Mouse (Mus musculus) heart, postnatal 4 days (tissue): ENCODE results near the gene BC034090. TPM values are rescaled to one million over a fixed set of nuclear protein-coding genes. Genes with fewer than 3 reads are reported as not detected.
"Not testable (repeated sequence)": the region's sequence is repeated elsewhere in the genome, so short reads cannot be mapped to it uniquely, and the experiment has no call there.

ENCODE experiments used
- DNase-seq: peaks from one replicate; pipeline ENCODE4 v3.0.0; 2021
- total RNA-seq, 2 experiments: library from RNA; stranded (reverse); gene quantifications; 2 replicates each; pipeline ENCODE4 v1.2.3; 2021

BC034090 gene
- total RNA-seq: 10 to 100 TPM; 55.0 to 60.7 TPM

DNA sequence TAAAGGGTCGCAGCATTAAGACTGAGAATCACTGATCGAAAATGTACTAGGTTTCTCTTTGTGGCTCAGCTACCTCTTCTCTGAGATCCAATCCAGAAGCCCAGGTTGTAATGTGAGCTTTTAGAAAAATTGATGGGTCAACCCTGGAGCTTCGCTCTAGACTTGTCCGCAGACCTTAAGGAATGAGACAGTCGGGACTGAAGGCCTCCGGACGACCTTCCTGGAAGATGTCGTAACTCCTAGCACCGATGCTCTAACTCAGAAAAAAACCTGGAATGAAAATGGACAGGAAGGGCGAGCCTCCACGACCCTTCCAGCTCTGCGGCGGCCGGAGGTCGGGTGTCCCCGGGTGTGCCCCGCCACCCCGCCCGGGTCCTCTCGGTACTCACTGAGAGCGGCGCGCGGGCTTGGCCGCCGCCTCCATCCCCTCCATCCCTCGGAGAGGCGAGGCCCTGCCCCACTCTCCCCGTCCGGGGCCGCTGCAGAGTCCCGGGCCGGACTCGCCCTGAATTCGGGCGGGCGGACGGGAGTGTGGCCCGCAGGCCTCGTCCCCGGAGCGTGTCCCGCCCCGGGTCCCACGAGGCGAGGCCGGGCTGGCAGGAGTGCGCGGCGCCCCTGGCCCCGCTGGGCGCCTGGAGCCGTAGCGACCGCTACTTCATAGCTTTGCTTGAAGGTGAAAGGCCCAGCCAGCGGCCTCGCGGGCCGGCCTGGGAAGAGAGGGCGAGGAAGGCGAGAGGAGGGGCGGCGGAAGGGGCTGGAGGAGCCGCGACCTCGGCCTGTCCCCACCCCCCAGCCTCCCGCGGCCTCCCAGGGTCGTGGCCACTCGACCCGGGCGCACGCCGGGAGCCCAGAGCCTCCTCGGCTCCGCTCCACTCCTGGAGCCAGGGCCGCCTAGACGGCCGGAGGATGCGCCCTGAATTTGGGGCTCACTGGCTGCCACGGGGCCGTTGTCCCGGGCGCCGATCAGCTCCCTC, at the start of gene BC034090:
Gene BC034090 (minus strand): TSS at position 648 of the 974 bp plus-strand sequence.
- peak; percentile 78 for DNase-seq

GRCm38 (mm10) chr1:155293446-155293845, 49.2 kb upstream of the BC034090 start:
- peak; percentile 25 for DNase-seq

DNA sequence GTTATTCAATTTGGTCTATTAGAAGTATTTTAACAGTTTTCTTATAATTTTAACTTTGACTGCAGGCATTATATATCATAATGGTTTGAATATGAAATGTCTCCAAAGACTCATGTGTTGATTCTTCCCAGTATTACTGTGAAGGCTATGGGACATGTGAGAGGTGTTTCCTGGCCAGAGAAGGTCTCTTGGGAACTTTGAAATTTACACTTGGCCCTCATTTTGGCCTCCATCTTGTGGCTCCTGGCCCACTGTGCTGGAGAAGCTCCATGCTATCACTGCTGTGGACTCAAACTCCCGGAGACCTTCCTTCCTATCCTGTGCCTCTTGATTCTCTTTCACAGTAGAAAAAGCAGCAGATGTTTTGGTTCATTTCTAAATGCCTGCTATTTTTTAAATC, 45.2 kb upstream of the BC034090 start:
- DNase-seq: peak; percentile 21

- DNase-seq: no peak
Observed at GRCm38 (mm10) chr1:155288033-155288432, 43.8 kb upstream of the BC034090 start.

- no peak for DNase-seq
Observed at GRCm38 (mm10) chr1:155283808-155284207, 39.6 kb upstream of the BC034090 start.

DNA sequence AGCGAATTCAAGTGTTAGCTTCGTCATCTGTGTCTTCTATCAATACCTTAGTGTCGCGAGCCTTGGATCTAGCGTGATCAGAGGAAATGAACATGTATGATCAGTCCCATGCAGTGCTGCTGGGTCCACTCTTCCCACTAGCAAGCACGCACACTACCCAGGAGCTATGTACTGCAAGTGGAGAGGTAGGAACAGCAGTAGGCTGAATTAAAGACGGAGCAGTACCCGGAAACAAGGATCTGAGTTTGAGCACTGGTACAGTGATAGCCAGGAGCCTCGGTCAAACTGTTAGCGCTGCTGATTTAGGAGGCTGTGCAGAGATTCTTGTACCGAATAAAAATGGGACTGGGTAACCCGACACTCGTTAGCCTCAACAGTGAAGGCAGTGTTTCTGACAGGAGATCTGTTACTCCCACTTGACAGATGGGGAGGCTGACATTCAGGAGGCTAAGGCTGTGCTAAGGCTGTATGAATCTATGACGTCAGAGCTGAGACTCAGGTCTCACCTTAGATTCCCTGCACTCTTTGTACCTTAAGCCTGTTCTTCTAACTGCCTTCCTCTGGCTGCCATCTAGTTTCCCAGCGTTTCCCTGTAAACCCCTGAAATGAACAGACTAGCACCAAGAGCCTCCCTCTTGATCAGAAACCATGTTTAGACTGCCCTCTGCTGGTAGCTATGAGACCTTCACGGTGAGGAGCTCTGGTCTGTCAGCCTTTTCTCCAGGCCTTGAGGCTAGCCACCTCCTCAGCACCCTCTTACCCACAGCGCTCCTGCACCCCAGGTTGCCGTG, 37.0 kb upstream of the BC034090 start:
- peak; percentile 83 for DNase-seq

DNA sequence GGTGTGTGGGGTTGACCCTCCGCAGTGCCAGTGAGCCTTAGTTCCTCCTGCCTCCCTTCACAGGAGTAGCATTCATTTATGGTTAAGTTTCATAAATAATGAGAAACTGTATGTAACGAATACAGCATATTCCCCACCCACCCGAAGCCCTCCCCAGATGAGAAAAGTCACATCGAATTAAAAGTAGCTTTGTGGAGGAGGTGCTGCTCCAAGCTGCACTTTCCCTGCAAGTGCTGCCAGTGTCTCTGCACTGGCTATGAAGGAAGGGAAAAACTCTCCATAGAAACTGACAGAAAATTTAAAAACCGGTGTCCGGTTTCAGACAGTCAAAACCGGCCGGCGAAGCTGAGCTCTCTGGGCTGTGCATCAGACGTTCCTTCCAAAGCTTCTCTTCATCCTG, 36.1 kb upstream of the BC034090 start:
- no peak for DNase-seq

DNA sequence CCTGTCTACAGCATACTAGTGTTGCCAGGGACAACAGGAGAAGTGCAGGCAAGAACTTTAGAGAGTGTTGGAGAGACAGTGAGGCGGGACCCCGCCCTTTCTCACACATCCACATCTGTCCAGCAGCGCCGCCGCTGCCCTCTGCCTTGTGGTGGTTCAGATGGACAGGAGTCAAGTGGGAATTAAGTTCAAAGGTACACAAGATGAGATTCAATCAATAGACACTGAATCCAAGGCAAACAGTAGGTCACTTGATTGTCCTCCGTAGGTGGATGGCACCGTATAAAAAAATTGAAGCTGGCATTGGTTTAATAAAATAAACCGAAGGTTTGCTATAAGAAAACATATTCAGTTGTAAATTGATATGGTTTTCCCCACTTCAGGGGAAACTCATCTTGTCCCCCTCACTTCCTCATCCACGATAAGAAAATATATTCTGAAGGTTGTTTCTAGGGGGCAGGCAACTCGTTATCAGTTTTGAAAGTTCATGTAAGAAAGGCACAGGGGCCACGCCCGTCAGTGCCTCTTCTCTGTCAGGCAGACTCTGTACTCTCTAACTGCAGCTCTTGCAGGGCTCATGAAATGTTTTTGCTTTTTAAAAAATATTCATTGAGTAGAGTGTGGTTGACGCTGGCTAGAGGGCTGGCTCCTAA, 32.3 kb upstream of the BC034090 start:
- no peak for DNase-seq

DNA sequence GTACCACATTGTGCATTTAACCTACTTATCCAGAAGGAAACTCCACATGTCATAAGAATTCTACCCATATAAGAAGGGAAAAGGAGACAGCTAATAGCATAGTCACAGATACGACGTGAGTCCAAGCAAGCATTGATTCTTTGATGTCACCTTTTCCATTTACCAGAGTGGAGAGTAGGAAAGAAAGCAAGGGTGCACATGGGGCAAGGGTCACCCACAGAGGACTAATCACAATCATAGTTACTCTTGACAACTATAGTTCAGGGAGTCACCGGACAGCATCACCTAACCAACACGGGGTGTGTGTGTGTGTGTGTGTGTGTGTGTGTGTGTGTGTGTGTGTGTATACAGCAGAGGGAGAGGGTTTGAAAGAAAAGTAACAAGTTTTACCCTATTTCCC, 31.5 kb upstream of the BC034090 start:
- DNase-seq: no peak

- peak; percentile 54 for DNase-seq
Observed at GRCm38 (mm10) chr1:155274976-155275375, 30.7 kb upstream of the BC034090 start.

GRCm38 (mm10) chr1:155272953-155273352, 28.7 kb upstream of the BC034090 start:
- no peak for DNase-seq

DNA sequence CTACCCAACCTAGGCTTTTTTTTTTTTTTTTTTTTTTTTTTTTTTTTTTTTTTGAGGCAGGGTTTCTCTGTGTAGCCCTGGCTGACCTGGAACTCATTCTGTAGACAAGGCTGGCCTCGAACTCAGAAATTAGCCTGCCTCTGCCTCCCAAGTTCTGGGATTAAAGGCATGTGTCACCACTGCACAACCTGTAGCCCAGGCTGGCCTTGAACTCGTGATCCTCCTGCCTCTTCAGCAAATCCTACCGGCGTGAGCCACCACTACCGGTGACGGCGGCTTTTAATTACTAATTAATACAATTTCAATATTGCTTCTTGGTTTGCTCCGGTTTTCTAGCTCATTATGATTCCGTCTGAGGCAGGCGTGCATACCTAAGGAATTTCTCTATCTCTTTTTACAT, 18.3 kb upstream of the BC034090 start:
- DNase-seq: not testable (repeated sequence)

GRCm38 (mm10) chr1:155254309-155254708, 10.1 kb upstream of the BC034090 start:
- DNase-seq: no peak

DNA sequence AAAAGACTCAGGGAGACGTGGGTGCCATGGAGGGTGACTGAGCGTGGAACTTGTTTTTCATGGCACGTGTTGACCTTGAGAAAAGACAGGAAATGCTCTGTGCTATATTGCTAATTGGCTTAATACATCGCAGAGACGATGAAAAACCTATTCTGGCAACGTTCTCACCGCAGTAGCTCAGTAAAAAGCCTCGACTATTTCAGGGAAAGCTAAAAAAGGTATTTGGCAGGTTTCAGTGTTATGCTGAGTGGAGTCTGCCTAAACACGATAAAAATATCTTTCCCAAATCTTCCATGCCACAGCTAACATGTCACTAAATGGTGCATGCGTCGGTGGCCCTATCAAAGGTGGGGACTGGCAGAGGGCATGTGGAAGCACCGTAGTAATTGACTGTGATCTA, 8.9 kb upstream of the BC034090 start:
- no peak for DNase-seq

DNA sequence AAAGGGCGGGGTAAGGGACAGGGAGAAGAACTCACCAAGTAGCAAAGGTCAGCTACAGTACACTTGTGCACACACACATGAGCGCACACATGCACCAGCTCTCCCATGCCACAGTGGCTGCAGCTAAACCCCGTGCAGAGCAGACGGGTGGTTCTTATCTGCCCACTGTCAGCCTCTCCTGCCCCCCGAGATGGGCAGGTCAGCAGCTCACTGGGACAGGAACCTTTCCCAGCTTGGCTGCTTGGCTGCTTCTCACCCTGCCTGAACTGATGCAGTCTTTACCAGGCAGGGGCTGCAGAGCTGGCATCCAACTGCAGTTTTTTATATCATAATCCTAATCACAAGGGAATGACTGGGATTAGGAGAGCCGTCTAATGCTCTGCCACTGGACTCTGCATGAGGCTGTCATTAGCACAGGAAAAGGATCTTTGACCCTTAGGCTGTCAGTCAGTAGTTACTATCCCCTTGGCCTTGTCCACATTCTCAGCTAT, 8.4 kb upstream of the BC034090 start:
- DNase-seq: no peak

DNA sequence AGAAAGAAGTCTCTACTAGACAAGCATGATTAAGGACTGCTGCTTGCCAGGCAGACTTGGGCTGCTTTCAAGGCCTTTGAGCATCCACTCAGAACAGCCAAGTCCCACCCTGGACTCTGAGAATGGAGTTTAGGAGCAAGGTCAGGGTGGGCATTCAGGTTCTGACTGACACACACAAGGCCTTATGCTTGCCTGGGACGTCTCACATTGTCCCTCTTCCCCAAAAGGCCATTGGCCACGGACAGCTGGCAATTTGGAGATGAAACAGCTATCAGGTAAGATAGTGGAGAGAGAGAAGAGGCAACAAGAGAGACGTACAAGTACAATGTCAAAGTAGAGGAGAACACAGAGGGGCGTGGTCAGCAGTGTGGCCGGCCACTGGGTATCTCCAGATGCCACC, 7.4 kb upstream of the BC034090 start:
- no peak for DNase-seq

- DNase-seq: no peak
Observed at GRCm38 (mm10) chr1:155250531-155251135, 6.4 kb upstream of the BC034090 start.

DNA sequence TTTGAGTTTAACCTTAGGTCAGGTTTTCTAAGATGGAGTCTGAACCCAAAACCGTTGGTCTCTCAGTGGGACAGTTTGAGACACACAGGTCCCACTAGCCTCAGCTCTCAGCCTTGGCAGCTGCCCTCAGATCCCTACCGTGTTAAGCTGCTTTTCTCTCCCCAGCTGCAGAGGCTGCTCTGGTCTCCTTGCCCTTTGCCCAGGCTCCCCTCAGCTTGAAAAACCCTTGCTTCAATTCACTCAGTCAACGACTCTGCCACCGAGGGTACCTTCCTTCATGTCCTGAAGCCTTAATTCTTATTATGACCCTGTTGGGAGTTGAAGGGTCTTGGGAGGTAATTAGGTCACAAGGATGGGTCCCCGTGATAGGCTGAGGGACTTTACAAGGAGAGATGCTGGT, 5.7 kb upstream of the BC034090 start:
- no peak for DNase-seq

GRCm38 (mm10) chr1:155248041-155248440, 3.8 kb upstream of the BC034090 start:
- DNase-seq: no peak

DNA sequence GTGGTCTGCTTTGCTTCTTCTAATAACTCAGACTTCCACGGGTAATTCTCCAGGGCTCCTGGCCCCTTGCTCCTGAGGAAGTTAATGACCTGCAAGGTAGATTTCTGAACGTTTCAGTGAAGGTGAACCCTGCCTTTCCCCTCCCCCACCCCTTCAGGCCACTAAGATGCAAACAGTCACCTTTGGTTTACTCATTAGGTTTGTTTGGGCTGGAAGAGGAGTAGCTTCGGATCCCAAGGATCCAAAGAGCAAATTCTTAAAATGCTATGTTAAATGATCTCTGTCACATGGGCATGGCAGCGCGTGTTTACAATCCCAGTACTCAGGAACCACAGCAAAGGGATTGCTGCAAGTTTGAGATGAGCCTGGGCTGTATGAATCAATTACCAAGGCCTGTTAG, 3.2 kb upstream of the BC034090 start:
- DNase-seq: no peak

DNA sequence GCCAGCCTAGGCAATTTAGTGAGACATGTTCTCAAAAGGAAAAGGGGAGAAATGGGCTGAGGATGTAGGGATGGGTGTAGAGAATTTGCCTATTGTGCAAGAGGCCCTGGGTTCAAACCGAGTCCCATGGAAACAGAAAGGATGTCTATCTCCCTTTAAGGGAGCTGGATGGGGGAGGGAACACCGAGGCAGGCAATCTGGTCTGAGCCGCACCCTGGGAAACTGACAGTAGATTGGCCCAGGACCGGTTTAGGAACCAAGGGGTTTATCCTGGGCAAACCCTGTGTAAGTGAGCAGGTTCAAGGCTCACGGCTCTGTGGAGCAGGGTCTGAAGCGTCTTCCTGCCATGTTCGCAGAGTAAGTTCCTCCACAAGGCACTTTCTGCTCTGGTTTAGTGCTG, 1.3 kb upstream of the BC034090 start:
- DNase-seq: no peak

DNA sequence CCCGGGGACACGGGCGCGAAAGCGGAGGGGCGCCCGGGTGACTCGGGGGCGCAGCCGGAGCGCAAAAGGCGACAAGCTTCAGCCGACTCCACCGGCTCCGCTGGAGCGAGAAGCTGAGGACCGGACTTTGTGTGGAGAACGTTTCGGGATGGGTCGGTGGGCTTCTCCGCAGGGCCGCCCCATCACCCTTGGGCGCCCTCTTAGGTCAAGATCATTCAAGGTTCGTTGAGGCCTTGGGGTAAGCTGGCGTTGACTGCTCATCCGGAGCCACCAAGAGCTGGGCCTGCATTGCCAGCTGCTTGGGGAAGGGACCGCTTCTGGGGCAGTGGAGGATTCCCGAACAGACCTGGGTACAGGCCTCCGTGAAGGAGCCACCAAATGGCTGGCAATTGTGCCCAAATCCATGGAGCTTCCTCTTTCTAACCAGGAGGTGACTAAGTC, 547 bp upstream of the BC034090 start:
- peak; percentile 59 for DNase-seq

DNA sequence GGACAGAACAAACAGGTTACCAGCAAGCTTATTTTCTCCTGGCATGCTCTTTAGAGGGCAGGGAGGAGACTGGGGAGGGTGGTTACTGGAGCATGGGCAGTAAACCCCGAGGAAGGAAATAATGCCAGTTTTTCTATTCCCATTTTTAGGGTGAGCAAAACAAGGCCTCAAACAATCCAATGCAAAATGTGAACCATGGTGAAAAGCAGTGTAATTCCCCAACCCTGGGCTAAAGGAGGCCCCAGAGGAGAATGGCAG, 1.8 kb downstream of the BC034090 start:
- no peak for DNase-seq
